Mouse (Mus musculus): ENCODE measurements around the gene Baz1b.

Gene Baz1b

DNA sequence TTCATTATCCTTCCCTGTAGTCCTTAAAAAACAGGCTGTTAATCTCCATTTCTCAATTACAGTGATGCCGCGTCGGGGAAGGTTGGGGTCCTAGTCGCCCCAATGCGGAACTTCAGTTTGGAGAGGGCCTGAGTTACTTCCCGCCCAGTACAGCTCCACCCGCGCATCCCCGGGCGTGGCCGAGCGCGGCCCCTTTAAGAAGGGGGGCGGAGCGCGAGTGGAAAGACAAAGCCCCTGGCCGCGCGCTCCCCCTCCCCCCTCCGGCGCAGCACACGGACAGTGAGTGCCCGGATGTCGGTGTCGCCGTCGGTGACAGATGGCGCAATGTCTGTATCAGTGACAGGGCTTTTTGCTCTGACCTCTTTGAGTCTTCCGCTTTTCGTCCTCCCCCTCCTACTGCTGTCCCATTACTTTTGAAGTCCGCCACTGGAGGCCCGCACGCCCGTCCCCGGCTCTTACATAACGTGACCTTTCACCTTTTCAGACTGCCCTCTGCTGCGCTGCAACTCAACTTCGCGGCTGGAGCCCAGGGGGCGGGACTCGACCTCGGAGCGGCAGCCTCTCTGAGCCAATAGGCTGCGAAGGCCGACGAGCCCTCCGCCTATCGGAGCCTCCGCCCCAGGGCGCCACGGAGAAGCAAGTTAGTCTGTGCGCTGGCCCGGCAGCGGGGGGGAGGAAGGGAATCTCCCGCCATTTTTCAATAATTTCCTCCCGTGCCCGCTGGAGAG is at the start of gene Baz1b:
Baz1b (plus strand) TSS at position 644 of the 728 bp plus-strand sequence.
- peak; percentile 98 to 99 for DNase-seq (ENCODE audit: low spot score in 2 of 2)

DNA sequence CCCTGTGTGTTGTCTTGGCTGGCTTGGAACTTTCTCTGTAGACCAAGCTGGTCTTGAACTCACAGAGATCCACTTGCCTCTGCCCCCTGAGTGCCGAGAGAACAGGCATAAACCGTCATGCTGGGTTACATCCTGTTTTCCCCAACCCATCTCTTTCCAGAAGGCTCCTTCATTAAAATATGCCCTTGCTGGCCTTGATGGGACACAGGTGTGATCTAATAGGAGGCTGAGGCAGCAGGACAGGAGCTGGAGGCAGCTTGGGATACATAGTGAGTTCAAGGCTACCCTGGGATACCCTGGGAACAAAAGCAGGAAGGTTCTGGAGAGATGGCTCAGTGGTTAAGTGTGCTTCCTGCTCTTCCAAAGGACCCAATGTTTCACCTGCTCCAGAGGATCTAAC is 47.2 kb upstream of the Baz1b start:
- no peak for DNase-seq (ENCODE audit: low spot score in 2 of 2)

DNA sequence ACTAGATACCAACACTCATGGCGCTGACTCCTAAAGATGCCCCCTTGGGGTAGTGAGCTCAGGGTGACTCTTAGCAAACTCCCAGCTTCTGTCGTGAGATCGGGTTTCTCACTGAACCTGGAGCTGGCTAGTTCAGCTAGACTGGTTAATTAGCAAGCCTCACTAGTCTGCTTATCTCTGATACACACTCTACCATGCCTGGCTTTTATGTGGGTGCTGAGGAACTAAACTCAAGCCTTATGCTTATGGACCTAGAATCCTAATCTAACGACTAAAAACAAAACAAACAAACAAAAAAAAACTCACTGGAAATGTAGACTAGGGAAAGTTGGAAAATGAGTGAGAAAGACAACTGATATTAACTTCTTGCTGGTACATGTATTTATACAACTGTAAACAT is 42.6 kb upstream of the Baz1b start:
- no peak for DNase-seq (ENCODE audit: low spot score in 2 of 2)

DNA sequence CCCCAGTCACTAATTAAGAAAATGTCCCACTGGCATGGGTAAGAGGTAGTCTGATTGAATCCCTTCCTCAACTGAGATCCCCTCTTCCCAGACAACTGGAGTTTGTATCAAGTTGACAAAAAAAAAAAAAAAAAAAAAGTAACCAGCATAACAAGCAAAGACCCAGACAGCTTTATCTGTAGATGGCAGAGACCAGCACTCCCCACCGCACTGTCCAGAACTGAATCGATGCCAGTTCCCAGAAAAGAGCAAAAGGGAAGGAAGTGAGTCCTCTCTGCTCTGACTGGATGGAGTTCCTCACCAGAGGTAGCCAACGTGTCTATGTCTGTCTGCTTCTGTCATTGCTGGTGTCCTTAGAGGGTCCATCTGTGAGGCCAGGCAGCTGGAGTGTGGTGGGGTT is 41.5 kb upstream of the Baz1b start:
- no peak for DNase-seq (ENCODE audit: low spot score in 2 of 2)

DNA sequence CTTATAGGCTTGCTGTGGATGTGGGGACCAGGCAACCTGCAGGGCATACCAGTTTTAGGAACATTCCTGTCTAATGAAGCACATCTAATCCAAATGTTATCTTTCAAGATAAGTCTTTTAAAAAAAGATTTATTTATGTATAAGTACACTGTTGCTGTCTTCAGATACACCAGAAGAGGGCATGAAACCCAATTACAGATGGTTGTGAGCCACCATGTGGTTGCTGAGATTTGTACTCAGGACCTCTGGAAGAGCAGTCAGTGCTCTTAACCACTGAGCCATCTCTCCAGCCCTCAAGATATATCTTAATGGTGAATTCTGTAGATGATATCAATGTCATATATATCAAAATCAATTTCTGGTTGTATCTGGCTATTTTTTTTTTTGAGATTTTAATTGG is 41.1 kb upstream of the Baz1b start:
- DNase-seq (ENCODE audit: low spot score in 2 of 2), result no peak

DNA sequence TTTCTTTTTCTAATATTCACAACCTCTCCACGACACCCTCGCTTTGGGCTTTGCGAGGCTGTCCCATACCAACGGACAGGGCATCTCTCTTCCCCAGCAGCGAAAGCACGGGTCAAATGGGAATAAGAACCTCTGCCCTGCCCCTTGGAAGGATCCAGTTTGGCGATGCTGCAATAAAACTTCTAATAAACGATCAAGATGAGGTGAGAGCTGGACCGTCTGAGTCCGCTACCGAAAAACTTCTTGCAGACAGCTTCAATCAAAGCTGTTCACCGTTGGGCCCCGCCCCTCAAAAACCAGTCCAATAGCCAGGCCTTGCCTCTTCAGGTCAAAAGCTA is 38.4 kb upstream of the Baz1b start:
- DNase-seq (ENCODE audit: low spot score in 2 of 2), result no peak

DNA sequence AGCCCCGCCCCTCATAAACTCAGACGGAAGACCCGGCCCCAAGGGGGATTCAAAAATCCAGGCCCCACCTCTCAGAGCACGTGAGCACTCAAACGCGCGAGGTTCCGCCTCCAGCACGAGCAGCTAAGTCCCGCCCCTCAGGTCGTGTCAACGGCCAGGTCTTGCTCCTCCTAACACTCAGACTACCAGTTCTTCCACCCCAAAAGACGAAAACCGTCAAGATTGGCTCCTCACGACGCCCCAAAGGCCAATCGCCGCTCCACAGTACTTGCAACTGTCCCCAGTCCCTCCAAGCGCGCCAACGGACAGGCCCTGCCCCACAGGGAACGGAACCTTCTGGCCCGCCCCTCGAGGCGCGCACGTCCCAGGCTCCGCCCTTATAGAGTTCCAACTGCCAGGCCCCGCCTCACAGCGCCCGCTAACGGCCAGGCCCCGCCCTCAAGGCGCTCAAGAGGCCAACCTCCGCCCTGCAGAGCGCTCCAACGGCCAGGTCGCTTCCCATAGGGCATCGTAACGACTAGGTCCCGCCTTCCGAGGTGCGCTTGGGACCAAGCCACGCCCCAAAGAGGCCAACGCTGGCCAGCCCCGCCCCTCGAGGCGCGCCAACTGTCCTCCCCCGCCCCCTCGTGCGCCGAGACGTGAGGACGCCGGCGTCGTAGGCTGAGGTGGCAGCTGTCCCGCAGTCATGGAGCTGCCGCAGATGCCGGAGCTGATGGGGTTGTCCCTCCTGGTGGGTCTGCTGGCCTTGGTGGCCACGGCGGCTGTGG is 37.8 kb upstream of the Baz1b start, which contains the start of gene Tbl2:
Tbl2 (plus strand) TSS at position 605 of the 767 bp plus-strand sequence.
- DNase-seq (ENCODE audit: low spot score in 2 of 2), result peak; percentile 97 to 98

DNA sequence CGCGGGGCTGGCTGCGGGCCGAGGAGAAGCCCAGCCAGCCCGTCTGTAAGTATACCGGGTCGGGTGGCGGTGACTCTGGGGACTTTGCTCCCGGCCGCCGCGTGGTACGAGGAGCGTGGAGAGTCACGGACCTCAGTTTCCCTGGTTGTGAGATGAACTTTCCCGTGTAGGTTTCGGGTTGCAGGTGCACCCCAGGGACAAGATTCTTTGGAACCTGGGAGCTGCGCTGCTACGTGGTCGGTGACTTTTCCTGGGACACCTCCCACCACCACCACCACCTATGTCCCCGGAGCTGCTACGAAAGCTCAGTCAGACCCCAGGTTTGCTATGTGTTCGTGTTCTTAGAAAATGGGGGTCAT is 37.3 kb upstream of the Baz1b start:
- no peak for DNase-seq (ENCODE audit: low spot score in 2 of 2)

DNA sequence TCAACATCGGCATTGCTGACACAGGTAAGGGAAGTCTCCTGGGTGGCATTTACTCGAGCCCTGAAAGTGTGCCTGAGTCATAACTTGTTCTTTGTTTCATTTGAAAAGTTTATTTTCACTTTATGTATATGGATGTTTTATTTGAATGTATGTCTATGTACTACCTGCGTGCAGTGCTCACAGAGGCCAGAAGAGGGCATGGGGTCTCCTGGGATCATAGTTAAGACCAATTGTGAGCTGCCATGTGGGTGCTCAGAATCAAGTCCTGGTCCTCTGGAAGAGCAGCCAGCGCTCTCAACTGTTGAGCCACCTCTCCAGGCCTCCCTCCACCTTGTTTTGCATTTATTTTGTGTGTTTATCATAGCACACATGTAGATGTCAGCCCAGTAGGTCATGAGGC is 30.6 kb upstream of the Baz1b start:
- DNase-seq (ENCODE audit: low spot score in 2 of 2), result no peak

DNA sequence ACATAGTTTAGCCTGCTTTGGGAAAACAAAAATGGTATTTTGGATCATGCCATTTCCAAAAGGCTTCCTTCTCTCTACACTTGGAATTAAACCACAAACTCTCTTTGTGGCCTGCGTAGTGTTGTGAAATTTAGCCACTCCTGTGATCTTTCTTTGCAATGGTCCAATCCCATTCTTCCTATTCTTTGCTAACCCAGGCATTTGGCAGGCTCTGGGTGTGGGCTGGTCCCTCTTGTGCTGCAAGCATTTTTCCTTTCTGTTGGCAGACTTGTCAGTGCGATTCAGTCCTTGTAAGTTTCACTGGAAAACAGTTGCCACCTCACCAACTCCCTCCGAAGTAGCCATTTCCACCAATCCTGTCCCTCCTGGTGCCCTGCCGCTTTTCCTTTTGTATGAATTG is 25.8 kb upstream of the Baz1b start:
- peak in 1 of 2 experiments; percentile 66 for DNase-seq (ENCODE audit: low spot score in 2 of 2)

DNA sequence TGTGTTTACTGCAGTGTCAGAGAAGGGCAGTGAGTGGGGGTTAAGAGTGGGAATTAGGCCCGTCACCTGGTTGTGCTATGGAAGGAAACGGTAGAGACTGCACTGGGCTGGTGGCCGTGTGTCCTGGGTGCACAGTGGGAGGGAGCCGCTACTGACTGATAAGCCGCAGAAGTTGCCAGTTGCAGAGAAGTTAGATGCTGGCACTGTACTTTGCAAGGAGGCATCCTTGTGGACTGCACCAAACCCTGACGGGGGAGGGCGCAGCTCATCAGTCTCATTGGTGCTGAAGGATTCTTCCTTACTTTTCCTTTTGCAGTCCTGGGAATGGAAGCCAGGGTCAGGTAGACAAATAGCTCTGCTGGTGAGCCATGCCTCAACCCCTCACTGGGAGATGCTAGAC is 25.4 kb upstream of the Baz1b start:
- DNase-seq (ENCODE audit: low spot score in 2 of 2), result no peak

DNA sequence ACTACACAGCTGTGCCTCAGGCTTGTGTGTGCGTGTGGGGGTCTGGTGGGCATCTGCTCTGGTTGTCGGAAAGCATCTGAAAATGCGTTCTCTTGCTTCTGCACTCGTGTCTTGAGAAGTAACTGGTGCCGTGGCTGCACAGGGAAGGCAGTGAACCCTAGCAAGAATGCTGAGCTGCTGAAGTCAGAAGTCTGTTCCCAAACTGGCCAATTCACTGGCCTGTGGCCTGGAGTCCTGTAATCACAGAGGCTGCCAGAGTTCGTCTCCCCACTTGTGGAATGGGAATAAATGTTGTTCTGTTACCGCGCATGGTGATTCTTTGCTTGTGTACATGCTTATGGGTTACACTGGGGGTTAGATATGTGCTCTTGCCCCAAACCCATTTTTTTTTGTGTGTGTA is 24.7 kb upstream of the Baz1b start:
- no peak for DNase-seq (ENCODE audit: low spot score in 2 of 2)

DNA sequence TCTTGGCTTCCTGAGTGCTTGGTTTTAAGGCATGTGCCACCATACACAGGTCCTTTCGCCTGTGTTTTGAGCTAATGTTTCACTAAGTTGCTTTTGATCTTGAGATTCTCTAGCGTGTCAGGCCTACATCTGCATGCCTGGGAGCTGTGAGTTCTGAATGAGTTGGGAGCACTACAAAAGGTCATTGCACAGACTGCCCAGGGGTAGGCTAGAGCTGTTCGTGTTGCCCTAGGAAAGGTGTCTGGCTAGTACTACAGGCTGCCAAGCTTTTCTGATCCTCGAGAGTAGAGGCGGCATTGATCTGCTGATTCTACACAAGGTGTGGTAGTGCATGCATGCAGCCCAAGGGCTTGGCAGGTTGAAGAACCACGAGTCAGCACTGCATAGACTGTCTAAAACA is 24.2 kb upstream of the Baz1b start:
- no peak for DNase-seq (ENCODE audit: low spot score in 2 of 2)

DNA sequence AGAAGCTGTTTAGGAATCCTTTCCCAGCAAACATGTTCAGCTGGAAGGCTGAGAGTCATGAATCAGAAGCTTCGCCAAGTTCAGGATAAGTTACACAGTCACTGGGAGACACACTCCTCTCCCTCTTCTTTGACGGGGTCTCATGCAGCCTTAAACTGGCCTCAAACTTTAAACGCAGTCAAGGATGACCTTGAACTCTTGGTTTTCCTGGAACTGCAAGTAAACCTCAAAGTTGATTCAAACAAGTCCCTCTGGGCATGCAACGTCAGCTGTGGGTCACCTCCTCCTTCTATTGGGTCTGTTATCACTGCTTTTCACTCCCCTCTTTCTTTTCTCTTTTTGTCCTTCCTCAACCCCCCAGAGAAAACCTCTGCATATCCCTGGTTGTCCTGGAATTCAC is 20.2 kb upstream of the Baz1b start:
- DNase-seq (ENCODE audit: low spot score in 2 of 2), result no peak

DNA sequence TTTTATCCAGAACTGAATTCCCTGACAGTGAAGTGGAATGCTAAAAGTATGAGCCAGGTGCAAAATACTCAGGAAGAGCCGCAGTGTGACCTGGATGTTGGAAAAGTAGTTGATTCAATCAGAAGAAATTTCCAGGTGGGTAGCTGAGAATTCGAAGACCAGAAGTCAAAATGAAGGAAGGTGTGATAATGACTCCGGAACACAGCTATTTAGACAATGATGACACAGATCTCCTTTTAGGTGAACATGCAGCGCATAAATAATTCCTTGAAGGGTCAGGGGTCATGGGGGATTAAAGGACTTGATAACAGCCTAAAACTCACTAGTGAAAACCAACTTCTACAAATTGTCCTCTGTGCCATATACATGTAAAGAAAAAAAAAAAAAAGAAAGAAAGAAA is 19.6 kb upstream of the Baz1b start:
- no peak for DNase-seq (ENCODE audit: low spot score in 2 of 2)

DNA sequence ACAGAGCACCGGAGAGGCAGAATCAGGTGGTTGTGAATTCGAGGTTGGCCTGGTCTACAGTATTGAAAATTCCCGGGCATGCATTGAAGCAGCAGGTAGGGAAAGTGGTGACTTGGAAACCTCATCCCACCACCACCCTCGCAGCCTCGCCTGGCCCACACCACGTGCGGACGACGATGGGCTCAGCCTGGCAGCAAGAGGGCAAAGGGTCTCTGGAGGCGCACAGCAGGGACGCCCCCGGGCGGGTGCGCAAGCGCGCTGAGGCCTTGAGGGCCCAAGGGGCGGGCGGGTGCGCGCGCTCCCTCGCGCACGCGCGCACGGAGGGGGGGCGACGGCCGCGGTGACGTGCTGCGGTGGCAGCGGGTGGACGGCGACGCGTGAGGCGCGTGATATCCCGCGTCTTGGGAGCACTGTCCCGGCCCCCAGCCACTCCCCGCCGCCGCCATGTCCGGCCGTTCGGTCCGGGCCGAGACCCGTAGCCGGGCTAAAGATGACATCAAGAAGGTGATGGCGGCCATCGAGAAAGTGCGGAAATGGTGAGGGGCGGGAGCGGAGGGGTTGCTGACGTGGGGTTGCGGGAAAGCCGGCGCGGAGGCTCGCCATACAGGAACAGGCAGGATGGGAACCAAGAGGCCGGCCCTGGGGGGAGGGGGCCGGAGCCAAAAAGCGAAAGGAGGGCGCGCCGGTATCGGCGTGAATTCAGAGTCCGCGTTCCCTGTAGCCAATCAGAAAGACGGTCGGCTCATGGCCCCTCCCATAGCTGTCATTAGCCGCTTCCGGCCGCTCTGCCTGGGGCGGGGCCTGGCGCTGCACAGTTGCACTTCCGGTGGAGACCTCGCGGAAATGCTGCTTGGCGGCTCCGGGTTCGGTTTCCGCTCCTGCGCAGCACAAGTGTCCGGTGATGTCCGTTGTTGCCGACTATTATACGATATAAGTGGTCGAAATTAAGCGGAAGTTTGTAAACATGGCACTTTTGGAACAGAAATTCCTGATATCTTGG is 18.7 kb upstream of the Baz1b start, which contains the start of gene Bcl7b:
Bcl7b (plus strand) TSS at position 221 of the 1,000 bp plus-strand sequence.
- DNase-seq (ENCODE audit: low spot score in 2 of 2), result peak; percentile 95 to 98

DNA sequence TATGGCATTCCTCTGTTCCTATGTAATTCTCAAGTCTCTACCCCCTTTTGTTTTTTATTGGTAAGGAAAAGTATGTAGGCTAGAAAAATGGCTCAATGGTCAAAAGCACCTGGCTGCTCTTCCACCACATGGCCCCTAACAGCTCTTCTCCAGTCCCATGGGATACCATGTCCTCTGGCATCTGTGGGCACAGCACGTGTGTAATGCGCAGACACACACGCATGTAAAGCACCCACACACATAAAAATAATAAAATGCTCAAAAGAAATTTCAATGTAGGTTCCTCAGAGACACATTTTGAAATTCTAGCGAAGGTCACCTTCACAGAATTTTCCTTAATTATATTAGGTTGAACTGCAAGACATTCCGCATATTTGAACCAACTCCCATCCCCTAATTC is 17.6 kb upstream of the Baz1b start:
- no peak for DNase-seq (ENCODE audit: low spot score in 2 of 2)

DNA sequence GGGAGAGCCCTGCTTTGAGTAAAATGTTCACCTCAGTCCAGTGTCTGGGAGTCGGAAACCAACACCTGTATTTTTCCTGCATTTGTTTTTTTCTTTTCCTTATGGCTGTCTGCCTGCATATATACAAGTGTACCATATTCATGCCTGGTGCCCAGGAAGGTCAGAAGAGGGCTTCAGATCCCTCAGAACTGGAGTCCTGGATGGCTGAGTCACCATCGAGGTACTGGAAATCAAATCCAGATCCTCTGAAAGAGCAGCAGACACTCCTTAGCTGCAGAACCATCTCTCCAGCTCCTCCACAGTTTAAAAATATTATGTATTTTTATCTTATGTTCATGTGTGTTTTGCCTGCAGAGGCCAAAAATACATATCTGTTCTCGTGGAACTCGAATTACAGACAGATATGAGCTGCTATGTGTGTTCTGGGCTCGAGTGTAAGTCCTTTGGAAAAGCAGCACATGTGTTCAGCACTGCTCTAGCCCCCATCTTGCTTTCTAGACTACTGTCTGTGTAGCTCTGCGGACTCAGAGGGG is 15.3 kb upstream of the Baz1b start:
- no peak for DNase-seq (ENCODE audit: low spot score in 2 of 2)

DNA sequence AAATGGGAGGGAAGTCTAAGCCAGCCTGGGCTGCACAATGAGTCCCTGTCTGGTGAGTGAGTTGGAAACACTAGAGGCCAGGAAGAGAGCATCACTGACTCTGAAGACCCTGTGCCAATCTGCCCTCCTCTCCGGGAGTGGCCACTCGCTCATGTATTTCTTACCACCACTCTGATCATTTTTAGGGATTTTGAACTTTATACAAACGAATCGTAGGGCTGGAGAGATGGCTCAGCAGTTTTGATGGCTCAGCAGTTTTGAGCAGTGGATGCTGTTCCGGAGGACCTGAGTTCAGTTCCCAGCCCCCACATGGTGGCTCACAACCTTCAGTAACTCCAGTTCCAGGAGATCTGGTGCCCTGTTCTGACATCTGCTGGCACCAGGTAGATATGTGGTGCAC is 14.1 kb upstream of the Baz1b start:
- no peak for DNase-seq (ENCODE audit: low spot score in 2 of 2)

DNA sequence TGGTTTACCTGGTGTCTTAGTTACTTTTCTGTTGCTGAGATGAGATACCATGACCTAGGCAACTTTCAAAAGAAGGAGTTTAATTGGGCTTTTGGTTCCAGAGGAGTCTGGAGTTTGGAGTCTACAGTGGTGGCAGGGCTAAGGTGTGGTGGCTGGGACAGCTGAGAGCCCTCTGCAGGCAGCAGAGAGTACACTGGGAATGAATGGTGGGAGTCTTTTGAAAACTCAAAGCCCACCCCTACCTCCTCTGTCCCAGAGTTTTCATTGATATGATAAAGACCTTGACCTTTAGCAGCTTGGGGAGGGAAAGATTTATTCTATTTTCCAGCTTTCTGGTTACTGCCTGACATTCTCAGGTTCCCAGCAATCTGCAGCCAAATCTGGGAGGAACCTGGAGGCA is 12.0 kb upstream of the Baz1b start:
- DNase-seq (ENCODE audit: low spot score in 2 of 2), result no peak

DNA sequence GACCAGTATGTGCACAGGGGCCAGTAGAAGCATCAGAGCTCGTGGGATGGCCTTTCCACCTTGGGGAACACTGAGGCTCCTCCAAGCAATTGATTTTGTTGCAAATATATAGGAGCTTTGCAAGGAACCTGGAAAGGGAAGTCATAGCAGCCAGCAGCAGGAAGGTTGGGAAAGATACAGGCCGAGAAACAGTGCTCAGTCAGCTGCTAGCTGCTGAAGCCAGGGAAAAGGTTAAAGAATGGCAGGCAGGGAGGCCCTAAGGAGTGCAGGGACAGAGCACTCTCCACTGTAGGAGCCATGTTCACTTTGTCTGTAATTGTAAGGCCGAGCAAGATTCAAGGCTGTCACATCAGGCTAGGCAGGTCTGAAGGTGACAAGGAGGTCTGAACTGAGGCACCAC is 8.5 kb upstream of the Baz1b start:
- DNase-seq (ENCODE audit: low spot score in 2 of 2), result no peak

DNA sequence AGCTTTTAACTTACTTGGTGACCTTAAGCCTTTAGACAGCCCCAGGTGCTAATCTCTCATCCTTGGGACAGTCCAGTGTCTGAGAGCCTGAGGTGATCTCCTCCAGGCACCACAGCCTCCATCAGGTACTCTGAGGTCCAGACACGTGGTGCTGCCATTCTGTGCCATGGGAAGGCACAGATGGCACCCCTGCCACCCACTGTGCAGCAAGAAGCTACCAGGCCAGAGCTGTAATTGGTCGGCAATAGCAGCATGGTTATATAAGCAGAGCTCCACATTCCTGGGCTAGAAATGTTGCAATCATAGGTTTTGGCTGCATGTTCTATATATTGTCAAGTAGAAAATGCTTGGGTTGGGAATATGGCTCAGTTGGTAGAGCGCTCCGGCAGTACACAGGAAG is 8.1 kb upstream of the Baz1b start:
- peak; percentile 31 to 66 for DNase-seq (ENCODE audit: low spot score in 2 of 2)

All from frontal cortex, postnatal 36 days (tissue).